Mouse (Mus musculus): ENCODE data around the gene Dcdc2a. TPM values are rescaled to one million over a fixed set of nuclear protein-coding genes. Genes with fewer than 3 reads are reported as not detected.

Gene Dcdc2a
- polyA plus RNA-seq, 1 experiment from 2014 or later: 2.5 TPM

DNA sequence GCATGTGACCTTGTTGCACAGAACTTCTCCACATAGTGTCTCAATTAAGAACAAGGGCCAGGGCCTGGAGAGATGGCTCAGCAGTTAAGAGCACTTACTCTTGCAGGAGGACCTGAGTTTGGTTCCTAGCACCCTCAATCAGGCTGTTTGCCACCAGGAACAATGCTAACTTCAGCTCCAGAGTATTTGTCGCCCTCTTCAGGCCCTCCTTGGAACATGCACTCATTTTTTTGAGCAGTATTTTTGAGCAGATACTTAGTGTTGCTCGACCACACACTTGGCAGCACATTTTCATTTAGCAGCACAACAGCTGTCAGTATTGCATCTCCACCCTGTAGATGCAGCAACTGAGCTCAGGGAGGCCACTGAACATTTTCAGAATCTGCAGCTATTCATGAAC, 88.3 kb downstream of the Dcdc2a start:
- no peak overlapping the region for H3K4me3 ChIP-seq
- H3K27ac ChIP-seq (replicated peaks): no peak overlapping the region
- no peaks in the 10 kb centered on the region for H3K36me3 ChIP-seq
- no peak overlapping the region for H3K9ac ChIP-seq (replicated peaks)
- no peak for ATAC-seq (ENCODE audit: low FRiP score, low read depth)
- WGBS: 71% methylated on average over 2 of the region's 2 CpGs
- no peaks in the 10 kb centered on the region for H3K4me1 ChIP-seq
- H3K4me2 ChIP-seq (replicated peaks): no peak overlapping the region
- H3K27me3 ChIP-seq: no peaks in the 10 kb centered on the region
- H3K9me3 ChIP-seq: no peaks in the 10 kb centered on the region

DNA sequence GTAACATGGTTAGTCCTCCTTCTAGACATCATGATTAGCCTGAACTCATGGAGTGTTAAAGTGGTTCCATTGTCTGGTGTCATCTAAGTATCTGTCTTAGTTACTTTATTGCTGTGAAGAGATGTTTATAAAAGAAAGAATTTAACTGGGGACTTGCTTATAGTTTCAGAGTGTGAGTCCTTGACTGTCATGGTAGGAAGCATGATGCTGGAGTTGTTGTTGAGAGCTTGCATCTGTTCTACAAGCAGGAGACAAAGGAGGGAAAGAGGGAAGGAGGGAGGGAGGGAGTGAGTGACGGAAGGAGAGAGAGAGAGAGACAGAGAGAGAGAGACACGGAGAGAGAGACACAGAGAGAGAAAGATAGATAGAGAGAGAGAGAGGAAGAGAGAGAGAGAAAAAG, 90.4 kb downstream of the Dcdc2a start:
- Histone ChIP-seq H3K9ac (replicated peaks) (no peak overlapping the region), H3K27me3 (no peaks in the 10 kb centered on the region), H3K36me3 (no peaks in the 10 kb centered on the region), H3K4me2 (replicated peaks) (no peak overlapping the region), H3K4me3 (no peak overlapping the region), H3K4me1 (no peaks in the 10 kb centered on the region), H3K27ac (replicated peaks) (no peak overlapping the region), H3K9me3 (no peaks in the 10 kb centered on the region)
- whole genome bisulfite sequencing: 88% methylated on average over 2 of the region's 2 CpGs
- ATAC-seq (ENCODE audit: low FRiP score, low read depth): no peak

GRCm38 (mm10) chr13:25150154-25150781, 94.5 kb downstream of the Dcdc2a start:
- no peak overlapping the region for H3K9ac ChIP-seq (replicated peaks)
- H3K4me2 ChIP-seq (replicated peaks): no peak overlapping the region; the same call in 1 of the 2 replicates
- no peaks in the 10 kb centered on the region for H3K27me3 ChIP-seq
- no peaks in the 10 kb centered on the region for H3K4me1 ChIP-seq
- H3K4me3 ChIP-seq: no peak overlapping the region
- 0 out of 2 replicates have a peak, but pooled peaks have one; percentile 19 for ATAC-seq (ENCODE audit: low FRiP score, low read depth)
- no peak overlapping the region for H3K27ac ChIP-seq (replicated peaks)
- H3K9me3 ChIP-seq: no peaks in the 10 kb centered on the region
- WGBS: 18% methylated on average over 17 of the region's 17 CpGs
- H3K36me3 ChIP-seq: no peaks in the 10 kb centered on the region

DNA sequence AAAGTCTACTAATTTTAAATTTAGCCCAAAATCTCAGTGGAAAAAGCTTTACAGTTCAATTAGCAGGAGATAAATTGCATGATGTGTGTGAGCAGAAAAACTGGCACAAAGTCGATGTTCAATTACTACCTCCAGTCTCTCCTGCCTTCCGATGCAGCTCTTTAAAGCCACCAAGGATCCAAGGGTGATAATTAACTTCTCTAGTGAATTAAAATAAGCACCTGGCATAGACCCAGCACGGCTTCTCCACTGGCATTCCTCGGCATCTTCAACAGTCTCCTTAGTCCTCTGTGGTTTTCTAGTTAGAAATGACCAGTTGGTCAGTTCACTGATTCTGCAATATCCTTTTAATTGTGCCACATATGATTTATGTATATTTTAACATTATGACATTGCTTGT, 95.1 kb downstream of the Dcdc2a start:
- no peak for ATAC-seq (ENCODE audit: low FRiP score, low read depth)
- Histone ChIP-seq H3K9me3 (no peaks in the 10 kb centered on the region), H3K4me1 (no peaks in the 10 kb centered on the region), H3K27ac (replicated peaks) (no peak overlapping the region), H3K4me3 (no peak overlapping the region), H3K36me3 (no peaks in the 10 kb centered on the region), H3K9ac (replicated peaks) (no peak overlapping the region), H3K27me3 (no peaks in the 10 kb centered on the region; the same call in 1 of the 2 replicates), H3K4me2 (replicated peaks) (no peak overlapping the region)
- WGBS: 35% methylated on average over 4 of the region's 4 CpGs

- no peak for ATAC-seq (ENCODE audit: low FRiP score, low read depth)
- no peaks in the 10 kb centered on the region for H3K36me3 ChIP-seq
- H3K4me3 ChIP-seq: no peak overlapping the region
- no peak overlapping the region for H3K4me2 ChIP-seq (replicated peaks)
- no peaks in the 10 kb centered on the region for H3K4me1 ChIP-seq
- no peaks in the 10 kb centered on the region; the same call in 1 of the 2 replicates for H3K27me3 ChIP-seq
- H3K27ac ChIP-seq (replicated peaks): no peak overlapping the region
- no peak overlapping the region for H3K9ac ChIP-seq (replicated peaks)
- WGBS: 76% methylated on average over 2 of the region's 2 CpGs
- H3K9me3 ChIP-seq: no peaks in the 10 kb centered on the region
These were observed 104.1 kb downstream of the Dcdc2a start for GRCm38 (mm10) chr13:25159917-25160316.

DNA sequence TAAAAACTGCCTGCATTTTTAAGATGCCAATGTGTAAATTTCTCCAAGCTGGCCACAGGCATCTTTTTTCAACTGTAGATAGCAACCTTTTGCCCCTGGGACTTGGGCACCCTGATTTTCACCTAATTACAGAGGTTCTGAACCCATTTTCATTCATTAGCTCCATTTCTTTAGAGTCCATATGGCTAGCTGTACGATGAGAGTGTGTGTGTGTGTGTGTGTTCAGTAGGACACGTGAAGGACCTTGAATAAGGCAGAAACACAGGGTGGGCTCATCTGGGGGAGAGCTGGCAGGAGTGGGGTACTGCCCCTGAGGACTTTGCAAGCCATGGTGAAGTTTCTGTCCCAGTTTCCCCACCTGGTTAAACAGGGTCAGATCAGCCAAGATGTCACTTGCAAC, 105.0 kb downstream of the Dcdc2a start:
- Histone ChIP-seq H3K4me3 (no peak overlapping the region), H3K9me3 (no peaks in the 10 kb centered on the region), H3K36me3 (no peaks in the 10 kb centered on the region), H3K27me3 (no peaks in the 10 kb centered on the region), H3K9ac (replicated peaks) (no peak overlapping the region), H3K4me1 (no peaks in the 10 kb centered on the region), H3K27ac (replicated peaks) (no peak overlapping the region), H3K4me2 (replicated peaks) (no peak overlapping the region)
- WGBS: 66% methylated on average over 2 of the region's 2 CpGs
- ATAC-seq (ENCODE audit: low FRiP score, low read depth): no peak

DNA sequence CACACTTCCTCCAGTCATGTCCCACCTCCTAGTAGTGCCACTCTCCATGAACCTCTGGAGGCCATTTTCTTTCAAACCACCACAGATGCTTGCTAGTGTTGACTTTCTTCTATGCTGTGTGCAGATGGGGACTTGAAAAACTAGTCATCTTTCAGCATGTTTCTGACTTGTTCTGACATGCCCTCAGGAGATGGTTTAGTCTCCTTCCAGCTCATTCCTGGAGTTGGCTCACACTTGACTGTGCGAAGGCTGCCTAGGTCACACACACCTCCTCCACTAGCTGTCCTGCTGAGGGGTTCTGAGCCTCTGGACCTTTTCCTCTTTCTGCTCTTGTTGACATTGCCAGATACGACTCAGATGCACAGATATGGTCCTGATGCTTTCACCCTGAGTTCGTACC, 106.8 kb downstream of the Dcdc2a start:
- H3K36me3 ChIP-seq: no peaks in the 10 kb centered on the region
- H3K4me3 ChIP-seq: no peak overlapping the region
- 88% methylated on average over 3 of the region's 3 CpGs for WGBS
- no peak for ATAC-seq (ENCODE audit: low FRiP score, low read depth)
- no peaks in the 10 kb centered on the region for H3K9me3 ChIP-seq
- no peaks in the 10 kb centered on the region for H3K27me3 ChIP-seq
- H3K27ac ChIP-seq (replicated peaks): no peak overlapping the region
- no peak overlapping the region for H3K9ac ChIP-seq (replicated peaks)
- H3K4me2 ChIP-seq (replicated peaks): no peak overlapping the region
- no peaks in the 10 kb centered on the region for H3K4me1 ChIP-seq

- 94% methylated on average over 3 of the region's 3 CpGs for WGBS
- H3K9ac ChIP-seq (replicated peaks): no peak overlapping the region
These were observed 113.1 kb downstream of the Dcdc2a start for GRCm38 (mm10) chr13:25168891-25169290.

GRCm38 (mm10) chr13:25177835-25178234, 122.0 kb downstream of the Dcdc2a start:
- 92% methylated on average over 1 of the region's 1 CpGs for WGBS
- ATAC-seq (ENCODE audit: low FRiP score, low read depth): no peak
- no peak overlapping the region for H3K4me3 ChIP-seq
- no peak overlapping the region for H3K4me2 ChIP-seq (replicated peaks)
- no peaks in the 10 kb centered on the region for H3K36me3 ChIP-seq
- no peak overlapping the region for H3K27ac ChIP-seq (replicated peaks)
- H3K4me1 ChIP-seq: no peaks in the 10 kb centered on the region
- 0 out of 2 replicates have a peak, but pooled peaks cover 4% of the 10 kb centered on the region for H3K27me3 ChIP-seq
- no peak overlapping the region for H3K9ac ChIP-seq (replicated peaks)
- no peaks in the 10 kb centered on the region for H3K9me3 ChIP-seq

More at GRCm38 (mm10) chr13:25168891-25169290, 113.1 kb downstream of the Dcdc2a start:
- no peak overlapping the region for H3K4me3 ChIP-seq
- H3K27ac ChIP-seq (replicated peaks): no peak overlapping the region
- no peaks in the 10 kb centered on the region for H3K9me3 ChIP-seq
- H3K36me3 ChIP-seq: no peaks in the 10 kb centered on the region
- no peak for ATAC-seq (ENCODE audit: low FRiP score, low read depth)
- H3K27me3 ChIP-seq: no peaks in the 10 kb centered on the region
- no peaks in the 10 kb centered on the region; the same call in 1 of the 2 replicates for H3K4me1 ChIP-seq
- no peak overlapping the region for H3K4me2 ChIP-seq (replicated peaks)

- Histone ChIP-seq H3K4me2 (replicated peaks) (no peak overlapping the region), H3K9ac (replicated peaks) (no peak overlapping the region), H3K27me3 (0 out of 2 replicates have a peak, but pooled peaks cover 4% of the 10 kb centered on the region), H3K4me3 (no peak overlapping the region), H3K4me1 (no peaks in the 10 kb centered on the region), H3K27ac (replicated peaks) (no peak overlapping the region), H3K9me3 (no peaks in the 10 kb centered on the region), H3K36me3 (no peaks in the 10 kb centered on the region)
- no peak for ATAC-seq (ENCODE audit: low FRiP score, low read depth)
- WGBS: 74% methylated on average over 4 of the region's 4 CpGs
These were observed 122.6 kb downstream of the Dcdc2a start for GRCm38 (mm10) chr13:25178236-25179001.

GRCm38 (mm10) chr13:25186436-25187325, 130.9 kb downstream of the Dcdc2a start:
- Histone ChIP-seq H3K36me3 (no peaks in the 10 kb centered on the region), H3K4me3 (no peak overlapping the region), H3K9ac (replicated peaks) (no peak overlapping the region), H3K27me3 (no peaks in the 10 kb centered on the region), H3K27ac (replicated peaks) (peak overlapping the region; percentile 46; the same call in 1 of the 2 replicates), H3K9me3 (no peaks in the 10 kb centered on the region), H3K4me1 (peaks cover 11% of the 10 kb centered on the region), H3K4me2 (replicated peaks) (peak overlapping the region; percentile 41)
- 7% methylated on average over 7 of the region's 7 CpGs for WGBS
- ATAC-seq (ENCODE audit: low FRiP score, low read depth): peak; percentile 60

DNA sequence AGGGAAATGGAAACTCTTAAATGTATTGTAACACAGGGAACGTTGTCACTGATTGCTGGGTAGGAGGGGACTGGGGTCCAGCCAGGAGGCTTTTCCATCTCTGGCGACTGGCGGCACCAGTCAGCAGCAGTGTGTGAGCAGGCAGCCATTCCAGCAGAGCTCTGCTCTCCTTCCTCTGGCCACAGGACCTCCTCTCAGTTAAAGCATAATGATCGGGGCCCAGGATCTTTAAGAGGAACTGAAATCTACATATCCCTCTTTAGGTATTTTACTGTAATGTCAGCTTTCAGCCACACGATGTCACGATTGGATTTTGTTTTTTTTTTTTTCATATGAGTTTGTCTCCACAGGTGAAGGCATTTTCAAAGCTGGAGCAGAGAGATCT, 131.5 kb downstream of the Dcdc2a start:
- Histone ChIP-seq H3K27ac (replicated peaks) (peak overlapping the region; percentile 46; the same call in 1 of the 2 replicates), H3K4me3 (no peak overlapping the region)
- ATAC-seq (ENCODE audit: low FRiP score, low read depth): peak; percentile 80

More for the DNA sequence above, 131.5 kb downstream of the Dcdc2a start:
- H3K9me3 ChIP-seq: no peaks in the 10 kb centered on the region
- H3K36me3 ChIP-seq: no peaks in the 10 kb centered on the region
- WGBS: 7% methylated on average over 6 of the region's 6 CpGs
- peak overlapping the region; percentile 41 for H3K4me2 ChIP-seq (replicated peaks)
- H3K9ac ChIP-seq (replicated peaks): no peak overlapping the region
- H3K4me1 ChIP-seq: peaks cover 11% of the 10 kb centered on the region
- H3K27me3 ChIP-seq: no peaks in the 10 kb centered on the region
